ENCODE assay signal across 15 mouse cellular contexts in the genomic region with DNA sequence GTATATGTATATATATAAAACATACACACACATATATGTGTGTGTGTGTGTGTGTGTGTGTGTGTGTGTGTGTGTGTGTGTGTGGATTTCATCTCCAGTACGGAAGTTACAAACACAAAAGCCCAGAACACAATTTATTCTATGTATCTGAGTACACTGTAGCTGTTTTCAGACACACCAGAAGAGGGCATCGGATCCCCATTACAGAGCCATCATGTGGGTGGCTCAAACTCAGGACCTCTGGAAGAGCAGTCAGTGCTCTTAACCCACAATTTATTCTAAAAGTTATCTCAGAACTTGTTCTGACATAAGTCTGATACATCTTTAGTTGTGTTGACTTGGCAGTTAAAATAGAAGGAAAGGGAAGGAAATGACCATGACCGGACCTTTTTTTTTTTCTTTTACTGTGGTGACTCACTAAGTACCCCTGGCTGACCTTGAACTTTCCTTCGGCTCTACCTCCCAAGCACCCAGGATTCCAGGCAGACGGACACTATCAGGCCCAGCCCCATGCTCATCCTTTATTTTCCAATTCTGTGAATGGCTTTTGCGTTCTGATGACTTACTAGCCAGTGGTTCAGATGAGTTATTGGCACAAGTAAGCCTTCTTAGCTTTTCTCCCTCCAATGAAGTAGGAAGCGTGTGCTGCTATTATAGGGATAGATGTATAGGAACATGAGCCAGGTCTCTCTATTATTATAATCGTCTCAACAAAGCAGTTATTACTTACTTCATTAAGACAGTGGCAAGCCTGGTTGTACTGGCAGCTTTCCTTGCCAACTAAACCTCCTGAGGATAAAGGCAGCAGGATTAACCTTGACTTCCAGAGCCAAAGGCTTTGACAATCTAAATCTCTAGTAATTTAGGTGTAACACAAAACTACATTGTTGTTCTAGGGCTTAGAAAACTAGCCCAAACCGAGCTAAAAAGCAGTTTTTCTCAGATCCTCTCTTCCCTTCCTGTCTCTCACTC. TPM values are rescaled to one million over a fixed set of nuclear protein-coding genes. Genes with fewer than 3 reads are reported as not detected.
DNase-seq lines count a peak whose midpoint lies in the region; ATAC-seq and TF ChIP-seq lines count a peak whose summit lies in the region.
"Had no signal": no experiment of that assay in that cellular context is flagged by ENCODE, and none has a peak within 500 bp of the region (broad histone marks: within the 10 kb centered on the region; RNA-seq: fewer than 3 reads in every experiment).

No protein-coding gene starts in this region.

- peak; percentile 49; the same call in 1 of the 2 replicates for ATAC-seq in megakaryocyte, adult 5-6 weeks (ENCODE audit: poor library complexity, severe bottlenecking)
- no peak for ATAC-seq in megakaryocyte progenitor cell, adult 5-6 weeks (replicated peaks; ENCODE audit: poor library complexity)
- ATAC-seq: midbrain, embryonic 15.5 days had no signal

- H3K27ac ChIP-seq in heart, embryonic 10.5 days = no peak overlapping the region
- H3K27ac ChIP-seq in spleen, adult 2 months (ENCODE audit: insufficient read depth, low read length) = no peak overlapping the region
- H3K27ac ChIP-seq: forebrain, embryonic 12.5 days; lung, embryonic 15.5 days; midbrain, embryonic 15.5 days had no signal

- H3K36me3 ChIP-seq in heart, embryonic 10.5 days = no peaks in the 10 kb centered on the region
- no peaks in the 10 kb centered on the region for H3K36me3 ChIP-seq in spleen, adult 2 months (ENCODE audit: control insufficient read depth, insufficient read depth, low read length)
- H3K36me3 ChIP-seq: forebrain, embryonic 12.5 days; lung, embryonic 15.5 days; midbrain, embryonic 15.5 days had no signal

- TF ChIP-seq CTCF in spleen, adult 2 months (IDR thresholded peaks at IDR 0.05; ENCODE audit: extremely low read depth, insufficient read depth, insufficient read length, insufficient replicate concordance) = peak; percentile 6; the same call in 1 of the 2 replicates

- TF ChIP-seq POLR2A in spleen, adult 2 months (IDR thresholded peaks at IDR 0.05; ENCODE audit: low read depth, low read length) = no peak

- DNase-seq in heart, embryonic 10.5 days (ENCODE audit: low spot score) = peak; percentile 38
- no peak for DNase-seq in heart, adult 18-20 months
- peak in 1 of 2 experiments; percentile 12 for DNase-seq in spleen, adult 2 months (ENCODE audit: low read depth in 1 of 2, low spot score in 2 of 2)
- DNase-seq in spleen, postnatal 10 days (ENCODE audit: low spot score in 2 of 2) = no peak
- peak; percentile 47 for DNase-seq in adrenal gland, postnatal 14 days
- DNase-seq in frontal cortex, postnatal 10 days (ENCODE audit: low spot score in 2 of 2) = no peak
- DNase-seq: gastrocnemius, postnatal 14 days; heart, postnatal 36 days; kidney, adult 11 months; right cerebral cortex, postnatal 25 days had no signal

- H3K27me3 ChIP-seq in heart, embryonic 10.5 days (ENCODE audit: insufficient read depth, poor library complexity, severe bottlenecking) = no peaks in the 10 kb centered on the region
- no peaks in the 10 kb centered on the region for H3K27me3 ChIP-seq in spleen, adult 2 months (ENCODE audit: control insufficient read depth, insufficient read depth, low read length)

- H3K4me1 ChIP-seq in heart, embryonic 10.5 days = peaks cover 33% of the 10 kb centered on the region; the same call in 1 of the 2 replicates
- peaks cover under 1% of the 10 kb centered on the region; the same call in 1 of the 2 replicates for H3K4me1 ChIP-seq in spleen, adult 2 months (ENCODE audit: control insufficient read depth, insufficient read depth, insufficient read length)
- H3K4me1 ChIP-seq: forebrain, embryonic 12.5 days; lung, embryonic 15.5 days had no signal

- 75% methylated on average over 9 of the region's 9 CpGs for WGBS in heart, embryonic 10.5 days
- WGBS in spleen, adult 2 months = 74% methylated on average over 9 of the region's 9 CpGs

- no peak overlapping the region for H3K4me3 ChIP-seq in heart, embryonic 10.5 days
- H3K4me3 ChIP-seq in spleen, adult 2 months (ENCODE audit: extremely low read depth, insufficient read depth, insufficient read length) = no peak overlapping the region
- H3K4me3 ChIP-seq: forebrain, embryonic 12.5 days; lung, embryonic 15.5 days; midbrain, embryonic 15.5 days had no signal

- no peaks in the 10 kb centered on the region for H3K9me3 ChIP-seq in heart, embryonic 10.5 days
- H3K9me3 ChIP-seq: forebrain, embryonic 12.5 days; lung, embryonic 15.5 days; midbrain, embryonic 15.5 days had no signal

RNA-seq across cellular contexts. Expression of a gene that starts 6.0 kb away (rescaled TPM):
- polyA plus RNA-seq in heart, embryonic 10.5 days (2016; fragmentation: Nextera tagmentation; extraction: Ambion mirVana) = 15.2 and 20.7 TPM in 2 replicates
- 10 to 100 TPM; 18.8 to 21.7 TPM for total RNA-seq in heart, adult 18-20 months (2021)
- 27.8 and 36.9 TPM in 2 replicates for polyA plus RNA-seq in spleen, adult 2 months (2012; rRNA removed)
- 24.6 and 29.7 TPM in 2 replicates for total RNA-seq in adrenal gland, postnatal 14 days (2021)
- total RNA-seq in megakaryocyte, adult 5-6 weeks (2015) = 45.0 and 56.3 TPM in 2 replicates
- total RNA-seq in megakaryocyte, adult 5-6 weeks (2017) = 29.8 and 31.6 TPM in 2 replicates
- 39.2 and 40.8 TPM in 2 replicates for total RNA-seq in megakaryocyte progenitor cell, adult 5-6 weeks (2015)
- 23.9 and 24.4 TPM in 2 replicates for total RNA-seq in megakaryocyte progenitor cell, adult 5-6 weeks (2017)

Comparison
In these comparisons a context has a peak if more than half of its experiments do, and no peak if none do; other contexts are left out.
1. DNase-seq: peak in heart, embryonic 10.5 days (single experiment) and adrenal gland, postnatal 14 days (single experiment); none in heart, adult 18-20 months (0 of 2), spleen, postnatal 10 days (0 of 2) and frontal cortex, postnatal 10 days (0 of 2).